Mouse (Mus musculus) liver, embryonic 12.5 days (tissue): ENCODE results near the gene Ankib1. TPM values are rescaled to one million over a fixed set of nuclear protein-coding genes. Genes with fewer than 3 reads are reported as not detected.
"Not testable (repeated sequence)": the region's sequence is repeated elsewhere in the genome, so short reads cannot be mapped to it uniquely, and the experiment has no call there.

Source experiments
- ATAC-seq: fragments of 200-750 bp; cut with Nextera tagmentation; 2 replicates; pipeline ENCODE4 v1.8.0; 2017; ENCODE audit warnings: moderate number of reproducible peaks, mild to moderate bottlenecking, moderate library complexity
- H3K27ac ChIP-seq: fragments of 300-500 bp; sonication (generic); 2 replicates; pipeline ENCODE4 v1.5.1; 2016; ENCODE audit warnings: mild to moderate bottlenecking
- H3K27me3 ChIP-seq: fragments of 300-500 bp; sonication (generic); replicated peaks from 2 replicates; pipeline ENCODE4 v1.6.1; 2016; ENCODE audit warnings: mild to moderate bottlenecking, moderate library complexity
- H3K36me3 ChIP-seq: fragments of 300-500 bp; sonication (generic); 2 replicates; pipeline ENCODE4 v1.6.1; 2016; ENCODE audit warnings: mild to moderate bottlenecking, moderate library complexity
- H3K4me1 ChIP-seq: fragments of 300-500 bp; sonication (generic); 2 replicates; pipeline ENCODE4 v1.6.1; 2016
- H3K4me2 ChIP-seq: fragments of 300-500 bp; sonication (generic); 2 replicates; pipeline ENCODE4 v1.6.1; 2016; ENCODE audit warnings: mild to moderate bottlenecking, moderate library complexity
- H3K4me3 ChIP-seq: fragments of 300-500 bp; sonication (generic); 2 replicates; pipeline ENCODE4 v1.5.1; 2016; ENCODE audit warnings: mild to moderate bottlenecking, moderate library complexity
- H3K9ac ChIP-seq: fragments of 300-500 bp; sonication (generic); 2 replicates; pipeline ENCODE4 v1.6.1; 2016; ENCODE audit warnings: mild to moderate bottlenecking, moderate library complexity
- H3K9me3 ChIP-seq: fragments of 300-500 bp; sonication (generic); replicated peaks from 2 replicates; pipeline ENCODE4 v1.6.1; 2016; ENCODE audit warnings: mild to moderate bottlenecking, moderate library complexity
- WGBS: fragments of 180-500 bp; shearing (Covaris S2); methylation state at CpG from one replicate; pipeline ENCODE4 v1.1.7; 2016; ENCODE audit not compliant: insufficient replicate concordance; 5-methylcytosine and 5-hydroxymethylcytosine counted together
- polyA plus RNA-seq: library from polyadenylated mRNA; unstranded; fragments of >200 nt; fragmentation: Nextera tagmentation; extraction: Ambion mirVana; gene quantifications from 2 replicates; pipeline ENCODE4 v1.2.1, GENCODE M21; 2016

Gene Ankib1
- polyA plus RNA-seq: 9.8 and 10.0 TPM in 2 replicates

GRCm38 (mm10) chr5:3802433-3803291 is at the start of gene Ankib1, which contains the start of gene Krit1:
Gene Ankib1 (minus strand): TSS chr5:3802925.
Gene Krit1 (plus strand): TSS chr5:3803184.
- H3K4me2 ChIP-seq: peak within 1 kb of the TSS; percentile 84
- H3K4me1 ChIP-seq: peaks cover 39% of the 10 kb centered on the region
- no peaks in the 10 kb centered on the region for H3K9me3 ChIP-seq
- ATAC-seq: peak; percentile 86
- no peaks in the 10 kb centered on the region for H3K27me3 ChIP-seq
- WGBS: under 1% methylated on average over 73 of the region's 109 CpGs
- H3K36me3 ChIP-seq: peaks cover 5% of the 10 kb centered on the region; the same call in 1 of the 2 replicates
- peak within 1 kb of the TSS; percentile 96 for H3K27ac ChIP-seq
- peak within 1 kb of the TSS; percentile 90 for H3K9ac ChIP-seq
- H3K4me3 ChIP-seq: peak within 1 kb of the TSS; percentile 89

- 22% methylated on average over 24 of the region's 24 CpGs for WGBS
- Histone ChIP-seq H3K36me3 (peaks cover 16% of the 10 kb centered on the region), H3K9me3 (no peaks in the 10 kb centered on the region), H3K4me1 (no peaks in the 10 kb centered on the region), H3K4me2 (peak within 1 kb of the TSS; percentile 52), H3K27ac (no peak within 1 kb of the TSS), H3K9ac (no peak within 1 kb of the TSS), H3K4me3 (peak within 1 kb of the TSS; percentile 25; the same call in 1 of the 2 replicates), H3K27me3 (peaks cover 5% of the 10 kb centered on the region; the same call in 1 of the 2 replicates)
- ATAC-seq: no peak
These were observed 42.3 kb upstream of the Ankib1 start, which contains the start of gene Lrrd1 for GRCm38 (mm10) chr5:3845026-3845425. Gene Lrrd1 (plus strand): TSS chr5:3845173.

GRCm38 (mm10) chr5:3834107-3834506 is 31.4 kb upstream of the Ankib1 start:
- WGBS: 10% methylated on average over 1 of the region's 1 CpGs
- Histone ChIP-seq H3K4me1 (peaks cover 9% of the 10 kb centered on the region), H3K27ac (no peak overlapping the region), H3K9ac (no peak overlapping the region), H3K27me3 (no peaks in the 10 kb centered on the region), H3K4me2 (no peak overlapping the region), H3K36me3 (peaks cover 58% of the 10 kb centered on the region), H3K9me3 (peaks cover 4% of the 10 kb centered on the region; the same call in 1 of the 2 replicates), H3K4me3 (no peak overlapping the region)
- ATAC-seq: peak; percentile 73

- 100% methylated on average over 1 of the region's 1 CpGs for WGBS
- no peak for ATAC-seq
- H3K9ac ChIP-seq: no peak overlapping the region
These were observed 5.7 kb upstream of the Ankib1 start for GRCm38 (mm10) chr5:3808472-3808871.

GRCm38 (mm10) chr5:3803292-3804165 is 804 bp upstream of the Ankib1 start:
- WGBS: under 1% methylated on average over 34 of the region's 36 CpGs
- ATAC-seq: peak; percentile 80
- peak overlapping the region; percentile 90 for H3K9ac ChIP-seq

More at GRCm38 (mm10) chr5:3808472-3808871, 5.7 kb upstream of the Ankib1 start:
- H3K27ac ChIP-seq: no peak overlapping the region
- peaks cover 36% of the 10 kb centered on the region for H3K36me3 ChIP-seq
- no peaks in the 10 kb centered on the region for H3K27me3 ChIP-seq
- H3K4me3 ChIP-seq: no peak overlapping the region
- no peak overlapping the region for H3K4me2 ChIP-seq
- no peaks in the 10 kb centered on the region for H3K9me3 ChIP-seq
- H3K4me1 ChIP-seq: peaks cover 8% of the 10 kb centered on the region

GRCm38 (mm10) chr5:3801672-3802432 is 873 bp downstream of the Ankib1 start:
- Histone ChIP-seq H3K27ac (peak overlapping the region; percentile 96), H3K4me1 (peaks cover 39% of the 10 kb centered on the region), H3K9ac (peak overlapping the region; percentile 90), H3K4me2 (peak overlapping the region; percentile 84), H3K4me3 (peak overlapping the region; percentile 89), H3K9me3 (no peaks in the 10 kb centered on the region), H3K36me3 (0 out of 2 replicates have a peak, but pooled peaks cover 2% of the 10 kb centered on the region), H3K27me3 (no peaks in the 10 kb centered on the region)
- peak; percentile 8 for ATAC-seq
- 5% methylated on average over 18 of the region's 18 CpGs for WGBS

More at GRCm38 (mm10) chr5:3803292-3804165, 804 bp upstream of the Ankib1 start:
- no peaks in the 10 kb centered on the region for H3K9me3 ChIP-seq
- H3K4me3 ChIP-seq: peak overlapping the region; percentile 89
- H3K27me3 ChIP-seq: no peaks in the 10 kb centered on the region
- H3K36me3 ChIP-seq: peaks cover 10% of the 10 kb centered on the region
- peaks cover 39% of the 10 kb centered on the region for H3K4me1 ChIP-seq
- peak overlapping the region; percentile 84 for H3K4me2 ChIP-seq
- H3K27ac ChIP-seq: peak overlapping the region; percentile 96

GRCm38 (mm10) chr5:3800881-3801280 is 1.8 kb downstream of the Ankib1 start:
- no peak overlapping the region for H3K27ac ChIP-seq
- peak overlapping the region; percentile 84 for H3K4me2 ChIP-seq
- no peak for ATAC-seq
- no peaks in the 10 kb centered on the region for H3K9me3 ChIP-seq
- H3K36me3 ChIP-seq: peaks cover 2% of the 10 kb centered on the region; the same call in 1 of the 2 replicates
- H3K9ac ChIP-seq: 0 out of 2 replicates have a peak overlapping the region, but pooled peaks have one; percentile 19
- no peak overlapping the region; the same call in 1 of the 2 replicates for H3K4me3 ChIP-seq
- peaks cover 39% of the 10 kb centered on the region for H3K4me1 ChIP-seq
- 73% methylated on average over 4 of the region's 4 CpGs for WGBS
- no peaks in the 10 kb centered on the region for H3K27me3 ChIP-seq

GRCm38 (mm10) chr5:3800041-3800440 is 2.7 kb downstream of the Ankib1 start:
- H3K9me3 ChIP-seq: no peaks in the 10 kb centered on the region
- no peak for ATAC-seq
- H3K4me2 ChIP-seq: no peak overlapping the region
- H3K9ac ChIP-seq: no peak overlapping the region
- 74% methylated on average over 1 of the region's 1 CpGs for WGBS
- H3K4me1 ChIP-seq: peaks cover 39% of the 10 kb centered on the region
- H3K36me3 ChIP-seq: peaks cover 3% of the 10 kb centered on the region; the same call in 1 of the 2 replicates
- H3K27me3 ChIP-seq: no peaks in the 10 kb centered on the region
- H3K27ac ChIP-seq: no peak overlapping the region
- H3K4me3 ChIP-seq: no peak overlapping the region

- H3K4me3 ChIP-seq, H3K36me3 ChIP-seq, H3K27me3 ChIP-seq, H3K27ac ChIP-seq, H3K9me3 ChIP-seq, H3K4me2 ChIP-seq, ATAC-seq, H3K9ac ChIP-seq: not testable (repeated sequence)
- H3K4me1 ChIP-seq: peaks cover 31% of the 10 kb centered on the region
These were observed 4.1 kb downstream of the Ankib1 start for GRCm38 (mm10) chr5:3798656-3799055.

GRCm38 (mm10) chr5:3797101-3797500 is 5.6 kb downstream of the Ankib1 start:
- not testable (repeated sequence) for H3K27me3 ChIP-seq, H3K9me3 ChIP-seq, H3K4me2 ChIP-seq, ATAC-seq, H3K36me3 ChIP-seq, H3K27ac ChIP-seq, H3K9ac ChIP-seq, H3K4me3 ChIP-seq
- 90% methylated on average over 2 of the region's 2 CpGs for WGBS
- peaks cover 29% of the 10 kb centered on the region for H3K4me1 ChIP-seq

- H3K9ac ChIP-seq: no peak overlapping the region
- H3K4me1 ChIP-seq: peaks cover 12% of the 10 kb centered on the region
- no peak overlapping the region for H3K27ac ChIP-seq
- no peak overlapping the region for H3K4me3 ChIP-seq
- H3K36me3 ChIP-seq: peaks cover 3% of the 10 kb centered on the region; the same call in 1 of the 2 replicates
- H3K4me2 ChIP-seq: no peak overlapping the region
- no peaks in the 10 kb centered on the region for H3K27me3 ChIP-seq
- ATAC-seq: no peak
- no peaks in the 10 kb centered on the region for H3K9me3 ChIP-seq
These were observed 11.7 kb downstream of the Ankib1 start for GRCm38 (mm10) chr5:3791048-3791447.
